Mouse (Mus musculus) urinary bladder, postnatal 25 days (tissue): Measurements from ENCODE around the gene Grm7.

Source experiments
- DNase-seq: peaks from one replicate; pipeline ENCODE4 v3.0.0; 2022; ENCODE audit warnings: low spot score

Grm7 gene

GRCm38 (mm10) chr6:110982013-110982412 is 336.6 kb downstream of the Grm7 start:
- DNase-seq: no peak

GRCm38 (mm10) chr6:111039099-111039498 is 393.7 kb downstream of the Grm7 start:
- DNase-seq: no peak

GRCm38 (mm10) chr6:111045896-111046295 is 400.5 kb downstream of the Grm7 start:
- no peak for DNase-seq

GRCm38 (mm10) chr6:111049247-111049646 is 403.9 kb downstream of the Grm7 start:
- no peak for DNase-seq

GRCm38 (mm10) chr6:111054001-111054975 is 408.9 kb downstream of the Grm7 start:
- no peak for DNase-seq

GRCm38 (mm10) chr6:111057798-111058197 is 412.4 kb downstream of the Grm7 start:
- no peak for DNase-seq

GRCm38 (mm10) chr6:111060004-111060403 is 414.6 kb downstream of the Grm7 start:
- no peak for DNase-seq

GRCm38 (mm10) chr6:111084569-111084968 is 439.2 kb downstream of the Grm7 start:
- DNase-seq: no peak

GRCm38 (mm10) chr6:111094818-111095217 is 449.4 kb downstream of the Grm7 start:
- DNase-seq: no peak

- no peak for DNase-seq
Measured at GRCm38 (mm10) chr6:111105485-111105884, 460.1 kb downstream of the Grm7 start.

GRCm38 (mm10) chr6:111161037-111161436 is 515.7 kb downstream of the Grm7 start:
- DNase-seq: no peak

GRCm38 (mm10) chr6:111195333-111195732 is 550.0 kb downstream of the Grm7 start:
- no peak for DNase-seq

GRCm38 (mm10) chr6:111221083-111221729 is 575.8 kb downstream of the Grm7 start:
- no peak for DNase-seq

GRCm38 (mm10) chr6:111255215-111255614 is 609.8 kb downstream of the Grm7 start:
- DNase-seq: no peak

- DNase-seq: no peak
Measured at GRCm38 (mm10) chr6:111256939-111257338, 611.6 kb downstream of the Grm7 start.

GRCm38 (mm10) chr6:111258256-111258655 is 612.9 kb downstream of the Grm7 start:
- DNase-seq: no peak

GRCm38 (mm10) chr6:111261181-111261580 is 615.8 kb downstream of the Grm7 start:
- DNase-seq: no peak

GRCm38 (mm10) chr6:111276657-111277056 is 631.3 kb downstream of the Grm7 start:
- DNase-seq: no peak

GRCm38 (mm10) chr6:111278516-111278915 is 633.1 kb downstream of the Grm7 start:
- DNase-seq: no peak

- DNase-seq: no peak
Measured at GRCm38 (mm10) chr6:111293505-111294001, 648.2 kb downstream of the Grm7 start.

GRCm38 (mm10) chr6:111303912-111304555 is 658.7 kb downstream of the Grm7 start:
- no peak for DNase-seq

- no peak for DNase-seq
Measured at GRCm38 (mm10) chr6:111361681-111362080, 716.3 kb downstream of the Grm7 start.
